In the genomic region with DNA sequence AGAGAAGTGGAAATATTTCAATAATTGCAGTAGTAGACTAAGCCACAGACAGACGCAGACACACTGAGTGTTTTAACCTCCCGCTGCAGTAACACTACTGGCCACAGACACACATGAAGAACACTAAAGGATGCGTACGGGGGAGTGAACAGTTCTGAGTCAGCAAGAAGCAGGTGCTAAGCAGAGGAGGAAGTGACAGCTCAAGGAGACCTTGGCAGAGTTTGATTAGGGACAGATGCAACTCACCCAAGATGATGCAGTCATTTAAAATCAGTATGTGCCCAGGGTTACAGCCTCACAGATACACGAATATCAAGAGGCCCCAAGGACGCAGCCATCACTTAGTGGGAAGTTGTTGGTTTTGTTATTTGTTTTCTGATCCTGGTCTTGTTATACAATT, we compare ENCODE assay signal across 12 mouse cellular contexts. TPM values are rescaled to one million over a fixed set of nuclear protein-coding genes. Genes with fewer than 3 reads are reported as not detected.
DNase-seq lines count a peak whose midpoint lies in the region; ATAC-seq and TF ChIP-seq lines count a peak whose summit lies in the region.
"Had no signal": no experiment of that assay in that cellular context is flagged by ENCODE, and none has a peak within 500 bp of the region (broad histone marks: within the 10 kb centered on the region; RNA-seq: fewer than 3 reads in every experiment).

No protein-coding gene starts in this region.

- peak; percentile 76 for ATAC-seq in liver, embryonic 13.5 days (ENCODE audit: low read depth)
- ATAC-seq in stomach, postnatal 0 days (ENCODE audit: low FRiP score, low TSS enrichment), result 0 out of 2 replicates have a peak, but pooled peaks have one; percentile 38

- H3K4me2 ChIP-seq in liver, embryonic 13.5 days, result peak overlapping the region; percentile 69
- no peak overlapping the region for H3K4me2 ChIP-seq in stomach, postnatal 0 days (replicated peaks; ENCODE audit: low read depth)
- H3K4me2 ChIP-seq: embryonic facial prominence, embryonic 13.5 days had no signal

- no peak for TF ChIP-seq EP300 in stomach, postnatal 0 days (optimal IDR thresholded peaks at IDR 0.05)

- peak; percentile 24 to 62 for DNase-seq in spleen, postnatal 36 days (ENCODE audit: low spot score in 2 of 2)
- DNase-seq in spleen, adult 18-20 months, result no peak
- peak; percentile 78 for DNase-seq in c-Kit-positive CD71-positive TER-119-positive erythroid progenitor cells, embryonic 14.5 days (ENCODE audit: low spot score)
- DNase-seq in liver, embryonic 13.5 days, result peak; percentile 70
- DNase-seq in stomach, postnatal 0 days (ENCODE audit: low spot score), result no peak
- no peak for DNase-seq in heart, adult 9 months (ENCODE audit: low spot score in 2 of 2)
- no peak for DNase-seq in thymus, postnatal 14 days
- DNase-seq in kidney, adult 8-10 months, result no peak
- DNase-seq: cerebellum, adult 11 months; heart, adult 2 months; kidney, postnatal 25 days had no signal

- H3K27ac ChIP-seq in liver, embryonic 13.5 days, result peak overlapping the region; percentile 99
- no peak overlapping the region for H3K27ac ChIP-seq in stomach, postnatal 0 days (replicated peaks)
- H3K27ac ChIP-seq: embryonic facial prominence, embryonic 13.5 days; heart, adult 2 months had no signal

- no peak overlapping the region; the same call in 1 of the 2 replicates for H3K4me3 ChIP-seq in liver, embryonic 13.5 days (replicated peaks)
- no peak overlapping the region for H3K4me3 ChIP-seq in stomach, postnatal 0 days (ENCODE audit: low read depth, low read length)
- H3K4me3 ChIP-seq: embryonic facial prominence, embryonic 13.5 days; heart, adult 2 months had no signal

- H3K9ac ChIP-seq in liver, embryonic 13.5 days, result peak overlapping the region; percentile 73
- no peak overlapping the region for H3K9ac ChIP-seq in stomach, postnatal 0 days (ENCODE audit: low read length)
- H3K9ac ChIP-seq: embryonic facial prominence, embryonic 13.5 days had no signal

- 38% methylated on average over 6 of the region's 6 CpGs for WGBS in liver, embryonic 13.5 days (ENCODE audit: insufficient replicate concordance)
- 88% methylated on average over 6 of the region's 6 CpGs for WGBS in stomach, postnatal 0 days

- TF ChIP-seq CTCF in stomach, postnatal 0 days (IDR thresholded peaks at IDR 0.05; ENCODE audit: low read depth), result no peak

- no peaks in the 10 kb centered on the region for H3K36me3 ChIP-seq in liver, embryonic 13.5 days
- no peaks in the 10 kb centered on the region for H3K36me3 ChIP-seq in stomach, postnatal 0 days (ENCODE audit: control insufficient read depth, insufficient read depth, low read length)
- H3K36me3 ChIP-seq: embryonic facial prominence, embryonic 13.5 days had no signal

- H3K4me1 ChIP-seq in liver, embryonic 13.5 days (replicated peaks), result peaks cover 68% of the 10 kb centered on the region
- H3K4me1 ChIP-seq in stomach, postnatal 0 days (replicated peaks; ENCODE audit: control insufficient read depth, insufficient read depth), result no peaks in the 10 kb centered on the region
- H3K4me1 ChIP-seq: embryonic facial prominence, embryonic 13.5 days had no signal

- H3K27me3 ChIP-seq in liver, embryonic 13.5 days, result 0 out of 2 replicates have a peak, but pooled peaks cover 9% of the 10 kb centered on the region
- no peaks in the 10 kb centered on the region for H3K27me3 ChIP-seq in stomach, postnatal 0 days (ENCODE audit: control insufficient read depth, insufficient read depth, low read length)
- H3K27me3 ChIP-seq: embryonic facial prominence, embryonic 13.5 days had no signal

- peaks cover under 1% of the 10 kb centered on the region; the same call in 1 of the 2 replicates for H3K9me3 ChIP-seq in liver, embryonic 13.5 days (replicated peaks)
- no peaks in the 10 kb centered on the region for H3K9me3 ChIP-seq in stomach, postnatal 0 days (ENCODE audit: control insufficient read depth, low read length)

RNA-seq across cellular contexts. Expression of a gene that starts 21.0 kb away (rescaled TPM):
- 677 and 738 TPM in 2 replicates for polyA plus RNA-seq in liver, embryonic 13.5 days (2015; fragmentation: Nextera tagmentation; extraction: Ambion mirVana)
- 448 and 455 TPM in 2 replicates for polyA plus RNA-seq in stomach, postnatal 0 days (2015; fragmentation: Nextera tagmentation; extraction: Ambion mirVana)

RNA-seq across cellular contexts. Expression of a gene that starts 31.2 kb away (rescaled TPM):
- polyA plus RNA-seq in liver, embryonic 13.5 days (2015; fragmentation: Nextera tagmentation; extraction: Ambion mirVana), result 0.76 and 1.0 TPM in 2 replicates
- polyA plus RNA-seq in stomach, postnatal 0 days (2015; fragmentation: Nextera tagmentation; extraction: Ambion mirVana), result 12.5 and 14.4 TPM in 2 replicates

RNA-seq across cellular contexts. Expression of a gene that starts 57.5 kb away (rescaled TPM):
- 13.9 and 14.6 TPM in 2 replicates for polyA plus RNA-seq in liver, embryonic 13.5 days (2015; fragmentation: Nextera tagmentation; extraction: Ambion mirVana)
- 15.6 and 18.5 TPM in 2 replicates for polyA plus RNA-seq in stomach, postnatal 0 days (2015; fragmentation: Nextera tagmentation; extraction: Ambion mirVana)

Comparison
In these comparisons a context has a peak if more than half of its experiments do, and no peak if none do; other contexts are left out.
1. DNase-seq: peak in spleen, postnatal 36 days (2 of 2), c-Kit-positive CD71-positive TER-119-positive erythroid progenitor cells, embryonic 14.5 days (single experiment) and liver, embryonic 13.5 days (single experiment); none in spleen, adult 18-20 months (0 of 2), stomach, postnatal 0 days (single experiment), heart, adult 9 months (0 of 2), thymus, postnatal 14 days (single experiment) and kidney, adult 8-10 months (0 of 2).